Mouse (Mus musculus) intestine, embryonic 16.5 days (tissue): ENCODE measurements at regions not wholly inside any gene's neighbourhood (a gene's known extent, or its start where the extent isn't known, plus 50 kb on each side); places are given as distances from the start of the nearest gene placed in this dataset.

Source experiments
- ATAC-seq: fragments of 200-750 bp; cut with Nextera tagmentation; 2 replicates; pipeline ENCODE4 v1.8.0; 2017; ENCODE audit warnings: moderate TSS enrichment, moderate library complexity
- H3K27ac ChIP-seq: fragments of 300-500 bp; sonication (generic); 2 replicates; pipeline ENCODE4 v1.5.1; 2014; ENCODE audit warnings: mild to moderate bottlenecking, low read length
- H3K27me3 ChIP-seq: fragments of 300-500 bp; sonication (generic); replicated peaks from 2 replicates; pipeline ENCODE4 v1.6.1; 2014; ENCODE audit warnings: low read length, control low read depth, mixed read lengths; ENCODE audit not compliant: control insufficient read depth, insufficient read depth
- H3K36me3 ChIP-seq: fragments of 300-500 bp; sonication (generic); 2 replicates; pipeline ENCODE4 v1.6.1; 2014; ENCODE audit warnings: low read length, control low read depth; ENCODE audit not compliant: control insufficient read depth, insufficient read depth
- H3K4me1 ChIP-seq: fragments of 300-500 bp; sonication (generic); 2 replicates; pipeline ENCODE4 v1.6.1; 2014; ENCODE audit warnings: low read length, control low read depth, mixed read lengths; ENCODE audit not compliant: control insufficient read depth, insufficient read depth
- H3K4me2 ChIP-seq: fragments of 300-500 bp; sonication (generic); 2 replicates; pipeline ENCODE4 v1.6.1; 2014; ENCODE audit warnings: low read depth, low read length, control low read depth
- H3K4me3 ChIP-seq: fragments of 300-500 bp; sonication (generic); 2 replicates; pipeline ENCODE4 v1.5.1; 2014; ENCODE audit warnings: mild to moderate bottlenecking, low read length
- H3K9ac ChIP-seq: fragments of 300-500 bp; sonication (generic); 2 replicates; pipeline ENCODE4 v1.6.1; 2014; ENCODE audit warnings: low read depth, low read length
- H3K9me3 ChIP-seq: fragments of 300-500 bp; sonication (generic); 2 replicates; pipeline ENCODE4 v1.6.1; 2016; ENCODE audit warnings: low read length, control low read depth; ENCODE audit not compliant: control insufficient read depth
- WGBS: fragments of 180-500 bp; shearing (Covaris S2); extraction: QIAGEN DNeasy Blood & Tissue Kit; methylation state at CpG from one replicate; pipeline ENCODE4 v1.1.7; 2014; 5-methylcytosine and 5-hydroxymethylcytosine counted together

DNA sequence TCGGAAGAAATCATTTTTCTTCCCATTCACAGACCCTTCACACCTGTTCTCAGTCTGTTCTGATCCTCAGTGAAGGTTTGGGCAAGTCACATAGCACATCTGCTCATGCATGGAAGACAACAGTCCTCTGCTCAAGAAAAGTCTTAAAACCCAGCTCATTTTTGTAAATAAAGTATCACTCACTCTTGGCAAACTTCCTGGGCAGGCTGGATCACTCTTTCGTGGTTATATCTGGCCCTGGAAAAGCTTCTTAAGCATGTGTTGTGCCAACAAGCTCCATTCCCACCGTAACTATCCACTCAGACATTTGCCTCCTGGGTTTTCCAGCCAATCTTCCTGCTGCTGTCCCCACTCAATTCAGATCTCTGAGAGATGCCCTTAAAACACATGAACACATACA, 103.2 kb upstream of the Cep85l start:
- no peak overlapping the region for H3K4me2 ChIP-seq
- H3K27ac ChIP-seq = no peak overlapping the region
- no peaks in the 10 kb centered on the region for H3K4me1 ChIP-seq
- no peak for ATAC-seq
- H3K36me3 ChIP-seq = no peaks in the 10 kb centered on the region
- no peak overlapping the region for H3K4me3 ChIP-seq
- 43% methylated on average over 3 of the region's 3 CpGs for WGBS
- H3K9ac ChIP-seq = no peak overlapping the region
- H3K9me3 ChIP-seq = no peaks in the 10 kb centered on the region
- H3K27me3 ChIP-seq = no peaks in the 10 kb centered on the region

- H3K9ac ChIP-seq = no peak overlapping the region
- no peaks in the 10 kb centered on the region for H3K36me3 ChIP-seq
- no peak for ATAC-seq
- H3K9me3 ChIP-seq = peaks cover 7% of the 10 kb centered on the region; the same call in 1 of the 2 replicates
- WGBS = 87% methylated on average over 3 of the region's 3 CpGs
- H3K4me1 ChIP-seq = peaks cover 5% of the 10 kb centered on the region; the same call in 1 of the 2 replicates
- no peak overlapping the region for H3K27ac ChIP-seq
- H3K4me2 ChIP-seq = no peak overlapping the region
- H3K4me3 ChIP-seq = no peak overlapping the region
- no peaks in the 10 kb centered on the region for H3K27me3 ChIP-seq
These were observed 90.5 kb upstream of the Cep85l start for GRCm38 (mm10) chr10:53470200-53470599.

- peak; percentile 59 for ATAC-seq
- peak overlapping the region; percentile 45 for H3K27ac ChIP-seq
- 46% methylated on average over 1 of the region's 1 CpGs for WGBS
These were observed 89.9 kb upstream of the Cep85l start for GRCm38 (mm10) chr10:53469611-53470010.

GRCm38 (mm10) chr10:53468293-53468545, 88.5 kb upstream of the Cep85l start:
- Histone ChIP-seq H3K9ac (no peak overlapping the region), H3K27ac (no peak overlapping the region), H3K36me3 (no peaks in the 10 kb centered on the region), H3K4me3 (no peak overlapping the region), H3K4me1 (peaks cover 5% of the 10 kb centered on the region; the same call in 1 of the 2 replicates), H3K4me2 (no peak overlapping the region), H3K9me3 (peaks cover 7% of the 10 kb centered on the region; the same call in 1 of the 2 replicates), H3K27me3 (no peaks in the 10 kb centered on the region)
- 89% methylated on average over 3 of the region's 3 CpGs for WGBS
- ATAC-seq = no peak

More at GRCm38 (mm10) chr10:53469611-53470010, 89.9 kb upstream of the Cep85l start:
- no peaks in the 10 kb centered on the region for H3K36me3 ChIP-seq
- H3K9ac ChIP-seq = no peak overlapping the region
- peaks cover 7% of the 10 kb centered on the region; the same call in 1 of the 2 replicates for H3K9me3 ChIP-seq
- no peak overlapping the region for H3K4me2 ChIP-seq
- H3K27me3 ChIP-seq = no peaks in the 10 kb centered on the region
- peaks cover 5% of the 10 kb centered on the region; the same call in 1 of the 2 replicates for H3K4me1 ChIP-seq
- no peak overlapping the region for H3K4me3 ChIP-seq

DNA sequence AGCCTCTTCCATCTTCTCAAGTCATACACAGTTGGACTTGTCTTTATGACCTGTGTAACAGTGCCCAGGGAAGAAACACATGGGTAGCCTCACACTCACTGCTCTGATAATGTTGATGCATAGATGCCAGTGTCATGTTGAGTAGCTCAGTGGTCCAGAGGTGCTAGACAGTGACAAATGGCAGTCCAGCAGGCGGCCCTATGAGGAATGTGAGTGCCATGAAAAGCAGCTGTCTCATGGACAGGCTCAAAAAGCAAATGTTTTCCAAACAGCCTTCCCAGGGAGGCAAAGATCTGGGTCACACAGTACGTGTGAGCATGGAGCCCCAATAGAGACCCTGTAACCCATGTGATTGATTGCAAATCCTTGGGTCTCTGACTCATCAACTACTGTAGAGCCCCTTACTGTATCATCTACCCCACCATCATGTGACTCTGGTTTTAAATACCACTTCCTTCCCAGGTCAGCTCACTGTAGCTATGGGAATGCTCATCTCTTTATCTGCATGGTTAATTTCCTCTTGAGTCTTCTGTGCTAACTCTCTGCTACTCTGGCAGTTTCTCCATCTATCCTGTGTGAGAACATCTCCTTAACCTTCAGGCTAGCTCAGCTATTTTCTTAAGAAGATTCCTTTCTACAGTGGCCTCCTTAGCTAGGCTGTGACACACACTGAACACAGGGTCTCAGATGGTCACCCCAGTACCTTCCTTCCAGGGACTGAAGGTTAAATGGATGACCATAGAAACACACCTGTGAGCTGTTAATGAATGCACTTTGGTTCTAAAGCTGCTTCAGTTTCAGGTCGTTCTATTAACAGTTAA, 87.9 kb upstream of the Cep85l start:
- H3K27ac ChIP-seq = no peak overlapping the region
- H3K4me1 ChIP-seq = peaks cover 5% of the 10 kb centered on the region; the same call in 1 of the 2 replicates
- WGBS = 67% methylated on average over 3 of the region's 3 CpGs
- H3K9me3 ChIP-seq = peaks cover 7% of the 10 kb centered on the region; the same call in 1 of the 2 replicates
- H3K27me3 ChIP-seq = no peaks in the 10 kb centered on the region
- H3K36me3 ChIP-seq = no peaks in the 10 kb centered on the region
- H3K4me3 ChIP-seq = no peak overlapping the region
- no peak overlapping the region for H3K4me2 ChIP-seq
- H3K9ac ChIP-seq = no peak overlapping the region
- ATAC-seq = no peak

DNA sequence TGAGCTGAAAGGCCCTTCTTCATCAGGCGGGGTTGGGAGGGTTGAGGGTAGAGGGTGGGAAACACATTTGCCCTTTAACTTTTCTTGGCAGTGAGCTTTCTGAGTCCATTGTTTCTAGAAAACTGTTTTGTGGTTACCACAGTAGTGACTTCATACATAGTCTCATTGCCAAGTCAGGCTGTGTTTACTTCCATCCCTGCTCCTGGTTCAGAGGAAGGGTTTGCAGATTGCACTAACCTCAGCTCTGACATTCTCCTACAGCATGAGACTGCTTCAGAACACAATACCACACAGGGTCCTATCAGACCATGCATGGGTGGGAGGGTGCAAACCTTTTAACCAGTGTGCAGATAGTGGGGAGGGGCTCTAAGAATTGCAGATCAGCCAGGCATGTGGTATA, 87.1 kb upstream of the Cep85l start:
- WGBS = 38% methylated on average over 1 of the region's 1 CpGs
- Histone ChIP-seq H3K4me3 (no peak overlapping the region), H3K9ac (no peak overlapping the region), H3K9me3 (peaks cover 7% of the 10 kb centered on the region; the same call in 1 of the 2 replicates), H3K27me3 (no peaks in the 10 kb centered on the region), H3K4me2 (no peak overlapping the region), H3K27ac (peak overlapping the region; percentile 58), H3K36me3 (no peaks in the 10 kb centered on the region), H3K4me1 (peaks cover 5% of the 10 kb centered on the region; the same call in 1 of the 2 replicates)
- ATAC-seq = 0 out of 2 replicates have a peak, but pooled peaks have one; percentile 26

DNA sequence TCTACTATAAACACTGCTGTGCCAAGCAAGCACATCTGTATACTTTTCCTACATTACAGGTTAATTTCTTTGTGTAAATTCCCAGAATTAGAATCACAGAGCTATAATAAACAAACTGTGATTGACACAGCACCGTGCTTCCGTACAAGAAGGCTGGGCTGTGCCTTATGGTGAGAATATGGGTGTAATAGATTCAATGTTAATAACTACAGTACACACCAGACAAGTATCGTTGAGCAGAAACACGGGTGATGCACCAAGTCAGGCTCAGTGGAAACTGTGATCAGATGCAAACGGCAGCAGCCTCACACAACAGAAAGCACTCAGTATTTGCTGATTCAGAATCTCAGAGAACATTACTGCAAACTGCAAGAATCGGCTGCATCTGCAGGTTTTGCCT, 86.5 kb upstream of the Cep85l start:
- no peak for ATAC-seq
- H3K9ac ChIP-seq = no peak overlapping the region
- no peaks in the 10 kb centered on the region for H3K27me3 ChIP-seq
- no peaks in the 10 kb centered on the region for H3K36me3 ChIP-seq
- 47% methylated on average over 6 of the region's 6 CpGs for WGBS
- H3K27ac ChIP-seq = peak overlapping the region; percentile 58
- H3K4me1 ChIP-seq = peaks cover 5% of the 10 kb centered on the region; the same call in 1 of the 2 replicates
- no peak overlapping the region for H3K4me2 ChIP-seq
- peaks cover 4% of the 10 kb centered on the region; the same call in 1 of the 2 replicates for H3K9me3 ChIP-seq
- H3K4me3 ChIP-seq = no peak overlapping the region

GRCm38 (mm10) chr10:53464581-53464980, 84.8 kb upstream of the Cep85l start:
- no peak for ATAC-seq
- Histone ChIP-seq H3K9ac (no peak overlapping the region), H3K4me2 (no peak overlapping the region), H3K4me1 (peaks cover 5% of the 10 kb centered on the region; the same call in 1 of the 2 replicates), H3K36me3 (no peaks in the 10 kb centered on the region), H3K9me3 (no peaks in the 10 kb centered on the region), H3K4me3 (no peak overlapping the region), H3K27me3 (no peaks in the 10 kb centered on the region), H3K27ac (no peak overlapping the region)

- H3K27ac ChIP-seq = no peak overlapping the region
These were observed 84.3 kb upstream of the Cep85l start for GRCm38 (mm10) chr10:53464006-53464405.

More at GRCm38 (mm10) chr10:53464006-53464405, 84.3 kb upstream of the Cep85l start:
- Histone ChIP-seq H3K4me2 (no peak overlapping the region), H3K27me3 (no peaks in the 10 kb centered on the region), H3K9me3 (no peaks in the 10 kb centered on the region), H3K4me3 (no peak overlapping the region), H3K9ac (no peak overlapping the region), H3K36me3 (no peaks in the 10 kb centered on the region), H3K4me1 (peaks cover 5% of the 10 kb centered on the region; the same call in 1 of the 2 replicates)
- WGBS = 60% methylated on average over 6 of the region's 6 CpGs
- ATAC-seq = no peak
